25 mouse cellular contexts compared by ENCODE assay signal in genomic region chr12:32008728-32009127, GRCm38 (mm10). TPM values are rescaled to one million over a fixed set of nuclear protein-coding genes. Genes with fewer than 3 reads are reported as not detected.
DNase-seq lines count a peak whose midpoint lies in the region; ATAC-seq and TF ChIP-seq lines count a peak whose summit lies in the region.
"Had no signal": no experiment of that assay in that cellular context is flagged by ENCODE, and none has a peak within 500 bp of the region (broad histone marks: within the 10 kb centered on the region; RNA-seq: fewer than 3 reads in every experiment).

No protein-coding gene starts in this region.

- no peak for TF ChIP-seq CTCF in bone marrow macrophage, adult 2 months (IDR thresholded peaks at IDR 0.05; ENCODE audit: low read depth, low read length)

- H3K4me3 ChIP-seq in midbrain, embryonic 11.5 days (ENCODE audit: low read depth, low read length), result no peak overlapping the region
- no peak overlapping the region for H3K4me3 ChIP-seq in midbrain, embryonic 13.5 days (replicated peaks)
- H3K4me3 ChIP-seq in bone marrow macrophage, adult 2 months (ENCODE audit: insufficient read depth, low read length), result no peak overlapping the region
- no peak overlapping the region for H3K4me3 ChIP-seq in liver, embryonic 15.5 days (replicated peaks)
- H3K4me3 ChIP-seq: heart, embryonic 12.5 days; layer of hippocampus, adult 2 months; limb, embryonic 13.5 days; midbrain, embryonic 12.5 days; neural tube, embryonic 15.5 days had no signal

- H3K4me1 ChIP-seq in midbrain, embryonic 11.5 days (ENCODE audit: control insufficient read depth, insufficient read depth, low read length), result no peaks in the 10 kb centered on the region
- no peaks in the 10 kb centered on the region for H3K4me1 ChIP-seq in midbrain, embryonic 13.5 days (replicated peaks)
- H3K4me1 ChIP-seq in bone marrow macrophage, adult 2 months (ENCODE audit: control insufficient read depth, insufficient read depth, low read length), result peaks cover 22% of the 10 kb centered on the region
- peaks cover 26% of the 10 kb centered on the region for H3K4me1 ChIP-seq in liver, embryonic 15.5 days (replicated peaks)
- H3K4me1 ChIP-seq: heart, embryonic 12.5 days; limb, embryonic 13.5 days; midbrain, embryonic 12.5 days; neural tube, embryonic 15.5 days had no signal

- 80% methylated on average over 5 of the region's 5 CpGs for WGBS in midbrain, embryonic 11.5 days
- 85% methylated on average over 5 of the region's 5 CpGs for WGBS in midbrain, embryonic 13.5 days
- WGBS in liver, embryonic 15.5 days (ENCODE audit: insufficient replicate concordance), result 47% methylated on average over 5 of the region's 5 CpGs

- H3K27ac ChIP-seq in midbrain, embryonic 11.5 days (ENCODE audit: low read depth, low read length), result no peak overlapping the region
- H3K27ac ChIP-seq in midbrain, embryonic 13.5 days, result no peak overlapping the region
- H3K27ac ChIP-seq in bone marrow macrophage, adult 2 months (ENCODE audit: insufficient read depth, low read depth, low read length), result peak overlapping the region; percentile 46; the same call in 1 of the 2 replicates
- H3K27ac ChIP-seq in liver, embryonic 15.5 days (replicated peaks), result 0 out of 2 replicates have a peak overlapping the region, but pooled peaks have one; percentile 67
- H3K27ac ChIP-seq: hindbrain, embryonic 14.5 days; layer of hippocampus, adult 2 months; limb, embryonic 13.5 days; midbrain, embryonic 12.5 days; neural tube, embryonic 15.5 days had no signal

- no peaks in the 10 kb centered on the region for H3K27me3 ChIP-seq in midbrain, embryonic 11.5 days (ENCODE audit: control insufficient read depth, insufficient read depth, low read length)
- no peaks in the 10 kb centered on the region for H3K27me3 ChIP-seq in midbrain, embryonic 13.5 days
- no peaks in the 10 kb centered on the region for H3K27me3 ChIP-seq in liver, embryonic 15.5 days
- H3K27me3 ChIP-seq: heart, embryonic 12.5 days; limb, embryonic 13.5 days; midbrain, embryonic 12.5 days; neural tube, embryonic 15.5 days had no signal

- no peak for TF ChIP-seq POLR2A in bone marrow macrophage, adult 2 months (IDR thresholded peaks at IDR 0.05; ENCODE audit: borderline replicate concordance, low read depth, low read length)

- ATAC-seq in midbrain, embryonic 11.5 days (ENCODE audit: low FRiP score), result no peak
- no peak for ATAC-seq in midbrain, embryonic 13.5 days
- no peak for ATAC-seq in liver, embryonic 15.5 days (ENCODE audit: insufficient read depth)
- ATAC-seq in megakaryocyte progenitor cell, adult 5-6 weeks (replicated peaks; ENCODE audit: poor library complexity), result peak; percentile 51
- ATAC-seq: activated CD4-positive, CD25-positive, alpha-beta regulatory T cell, adult 4 months; intestine, postnatal 0 days had no signal

- DNase-seq in midbrain, embryonic 11.5 days (ENCODE audit: low spot score, missing footprints), result peak; percentile 49
- no peak for DNase-seq in cerebellum, adult 9-10 months
- DNase-seq in gastrocnemius, postnatal 36 days, result no peak
- DNase-seq in heart, postnatal 14 days, result no peak
- DNase-seq: adrenal gland, adult 8-10 months; B cell, adult 2 months; cerebellum, adult 11-12 months; cerebellum, postnatal 10 days; gastrocnemius, postnatal 10 days; heart, adult 18-20 months; kidney, postnatal 25 days; lung, postnatal 36 days; right cerebral cortex, postnatal 25 days had no signal

- H3K4me2 ChIP-seq in midbrain, embryonic 11.5 days, result no peak overlapping the region
- H3K4me2 ChIP-seq in midbrain, embryonic 13.5 days (replicated peaks), result no peak overlapping the region
- no peak overlapping the region for H3K4me2 ChIP-seq in liver, embryonic 15.5 days
- H3K4me2 ChIP-seq: heart, embryonic 12.5 days; hindbrain, embryonic 14.5 days; limb, embryonic 13.5 days; midbrain, embryonic 12.5 days; neural tube, embryonic 15.5 days had no signal

- H3K9me3 ChIP-seq in midbrain, embryonic 11.5 days (ENCODE audit: control insufficient read depth, low read length), result no peaks in the 10 kb centered on the region
- peaks cover 12% of the 10 kb centered on the region; the same call in 1 of the 2 replicates for H3K9me3 ChIP-seq in midbrain, embryonic 13.5 days
- no peaks in the 10 kb centered on the region for H3K9me3 ChIP-seq in liver, embryonic 15.5 days (replicated peaks)
- H3K9me3 ChIP-seq: neural tube, embryonic 15.5 days had no signal

- intact Hi-C loops in gastrocnemius, postnatal 36 days (cut with DNase I), result no loop called here
- intact Hi-C loops in heart, postnatal 14 days (cut with DNase I), result no loop called here

- H3K9ac ChIP-seq in midbrain, embryonic 11.5 days (ENCODE audit: low read length), result no peak overlapping the region
- no peak overlapping the region for H3K9ac ChIP-seq in midbrain, embryonic 13.5 days (replicated peaks)
- H3K9ac ChIP-seq in liver, embryonic 15.5 days, result no peak overlapping the region
- H3K9ac ChIP-seq: heart, embryonic 12.5 days; hindbrain, embryonic 14.5 days; limb, embryonic 13.5 days; midbrain, embryonic 12.5 days; neural tube, embryonic 15.5 days had no signal

- no peaks in the 10 kb centered on the region for H3K36me3 ChIP-seq in midbrain, embryonic 11.5 days (ENCODE audit: control insufficient read depth, insufficient read depth, low read length)
- 0 out of 2 replicates have a peak, but pooled peaks cover 5% of the 10 kb centered on the region for H3K36me3 ChIP-seq in midbrain, embryonic 13.5 days
- H3K36me3 ChIP-seq in liver, embryonic 15.5 days (replicated peaks), result peaks cover 28% of the 10 kb centered on the region; the same call in 1 of the 2 replicates
- H3K36me3 ChIP-seq: heart, embryonic 12.5 days; limb, embryonic 13.5 days had no signal

RNA-seq across cellular contexts. Expression of gene Prkar2b, which starts 52.4 kb away (rescaled TPM):
- polyA plus RNA-seq in midbrain, embryonic 11.5 days (2014; fragmentation: Nextera tagmentation; extraction: Ambion mirVana), result 73.7 and 83.0 TPM in 2 replicates
- 103 and 105 TPM in 2 replicates for polyA plus RNA-seq in midbrain, embryonic 13.5 days (2015; fragmentation: Nextera tagmentation; extraction: Ambion mirVana)
- 18.7 and 19.4 TPM in 2 replicates for polyA plus RNA-seq in bone marrow macrophage, adult 2 months (2012; ENCODE audit: insufficient read depth, insufficient read length, missing spikeins)
- polyA plus RNA-seq in liver, embryonic 15.5 days (2015; fragmentation: Nextera tagmentation; extraction: Ambion mirVana), result 66.8 and 70.4 TPM in 2 replicates
- total RNA-seq in megakaryocyte progenitor cell, adult 5-6 weeks (2015), result 94.3 and 99.4 TPM in 2 replicates
- total RNA-seq in megakaryocyte progenitor cell, adult 5-6 weeks (2017), result 77.3 and 87.7 TPM in 2 replicates
- 1 to 10 TPM; 1.7 to 1.9 TPM for total RNA-seq in gastrocnemius, postnatal 36 days (2021)
- total RNA-seq in heart, postnatal 14 days (2021), result 10 to 100 TPM in 1 of 2 experiments, 1 to 10 TPM in 1; 3.8 to 13.1 TPM

RNA-seq across cellular contexts. Expression of gene Hbp1, which starts 58.4 kb away (rescaled TPM):
- polyA plus RNA-seq in midbrain, embryonic 11.5 days (2014; fragmentation: Nextera tagmentation; extraction: Ambion mirVana), result 88.8 and 96.0 TPM in 2 replicates
- polyA plus RNA-seq in midbrain, embryonic 13.5 days (2015; fragmentation: Nextera tagmentation; extraction: Ambion mirVana), result 70.4 and 78.0 TPM in 2 replicates
- polyA plus RNA-seq in bone marrow macrophage, adult 2 months (2012; ENCODE audit: insufficient read depth, insufficient read length, missing spikeins), result 89.7 and 112 TPM in 2 replicates
- polyA plus RNA-seq in liver, embryonic 15.5 days (2015; fragmentation: Nextera tagmentation; extraction: Ambion mirVana), result 44.7 and 46.7 TPM in 2 replicates
- 48.7 and 52.9 TPM in 2 replicates for total RNA-seq in megakaryocyte progenitor cell, adult 5-6 weeks (2015)
- 43.6 and 46.8 TPM in 2 replicates for total RNA-seq in megakaryocyte progenitor cell, adult 5-6 weeks (2017)
- 10 to 100 TPM; 58.2 to 68.0 TPM for total RNA-seq in gastrocnemius, postnatal 36 days (2021)
- 10 to 100 TPM; 83.7 to 87.2 TPM for total RNA-seq in heart, postnatal 14 days (2021)

Comparison
In these comparisons a context has a peak if more than half of its experiments do, and no peak if none do; other contexts are left out.
1. H3K27ac ChIP-seq: peak in bone marrow macrophage, adult 2 months (single experiment) and liver, embryonic 15.5 days (single experiment); none in midbrain, embryonic 11.5 days (single experiment) and midbrain, embryonic 13.5 days (single experiment).